Mouse (Mus musculus): ENCODE data around the gene Epb41l3.

Epb41l3 gene

DNA sequence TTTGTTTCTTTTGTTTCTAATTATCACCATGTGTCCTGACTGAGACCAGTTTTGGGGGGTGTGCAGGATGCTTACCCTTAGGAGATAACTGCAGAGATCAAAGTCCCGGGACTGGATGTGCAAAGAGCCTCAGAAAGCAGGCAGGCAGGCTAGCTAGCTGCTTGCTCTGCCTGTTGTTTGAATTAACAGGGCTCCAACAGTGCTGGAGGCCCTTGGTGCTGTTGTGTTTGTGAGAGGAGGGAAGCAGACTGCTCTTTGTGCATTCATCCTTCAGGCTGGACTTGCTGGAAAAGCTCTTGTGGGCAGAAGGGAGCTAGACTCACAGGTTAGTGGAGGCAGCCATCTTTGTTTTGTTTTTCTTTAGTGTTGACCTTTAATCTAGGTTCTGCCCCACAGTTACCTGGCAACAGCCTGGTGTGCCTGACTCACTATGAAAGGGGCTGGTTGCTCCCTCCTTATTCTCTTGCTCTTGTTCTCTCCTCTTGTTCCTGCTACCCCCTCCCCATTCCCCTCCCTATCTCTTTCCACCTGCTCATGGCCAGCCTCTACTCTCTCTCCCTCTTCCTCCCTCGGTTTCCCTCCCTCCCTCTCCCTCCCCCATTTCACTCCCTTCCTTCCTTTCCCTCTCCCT is 117.5 kb downstream of the Epb41l3 start:
- DNase-seq, result no peak

DNA sequence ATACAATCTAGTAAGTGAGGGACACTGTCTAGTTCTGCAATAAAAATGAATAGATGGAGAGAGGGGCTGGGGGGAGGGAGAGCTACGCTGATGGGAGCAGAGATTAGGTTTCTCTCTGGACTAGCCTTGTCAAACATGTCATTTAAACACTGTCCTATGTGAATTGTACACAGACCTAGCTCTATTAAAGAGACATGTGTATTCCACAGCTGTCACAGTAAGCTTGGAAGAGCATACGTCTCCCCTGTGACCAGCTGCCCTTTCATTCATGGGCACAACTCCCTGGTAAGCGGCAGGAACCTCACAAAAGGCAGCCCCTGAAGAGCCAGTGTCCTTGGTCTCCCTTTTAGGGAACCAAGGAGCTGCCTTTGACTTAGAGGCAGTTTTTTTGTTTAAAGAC is 119.1 kb downstream of the Epb41l3 start:
- no peak for DNase-seq

DNA sequence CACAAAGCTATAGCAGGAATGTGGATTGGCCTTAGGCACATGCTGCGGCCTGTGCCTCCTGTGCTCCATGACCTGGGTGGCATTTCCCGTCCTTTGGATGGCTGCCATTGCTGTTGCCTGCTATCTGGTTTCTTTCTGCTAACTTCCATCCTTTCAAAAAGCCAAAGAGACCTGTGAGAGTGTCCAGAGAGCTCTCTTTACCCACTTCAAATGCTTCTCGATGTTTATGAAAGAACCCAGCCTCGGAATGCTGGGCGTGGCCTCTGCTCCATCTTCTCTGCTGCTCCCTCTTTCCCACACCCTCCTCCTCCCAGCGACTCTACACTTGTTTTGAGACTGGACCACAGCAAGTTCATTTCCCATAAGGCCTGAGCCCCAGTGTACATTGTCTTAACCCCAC is 120.3 kb downstream of the Epb41l3 start:
- DNase-seq, result no peak

DNA sequence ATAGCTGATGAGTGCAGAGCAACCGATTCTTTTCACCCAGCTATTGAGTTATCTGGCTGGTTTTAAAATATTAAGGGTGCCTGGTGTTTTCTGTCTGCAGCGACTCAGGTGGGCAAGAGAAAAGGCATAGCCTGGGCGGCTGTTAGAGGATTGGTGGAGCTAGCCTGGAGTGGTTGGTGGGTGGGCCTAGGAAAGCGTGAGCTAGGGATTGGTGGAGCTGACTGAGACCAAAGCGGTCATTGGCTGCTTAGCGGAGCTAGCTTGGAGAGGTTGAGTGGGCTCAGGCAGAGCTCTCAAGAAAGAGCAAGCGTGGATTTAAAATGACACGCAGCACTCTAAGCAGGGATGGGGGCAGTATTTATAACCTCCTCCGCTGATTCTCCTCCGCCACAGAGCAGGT is 121.2 kb downstream of the Epb41l3 start:
- no peak for DNase-seq

DNA sequence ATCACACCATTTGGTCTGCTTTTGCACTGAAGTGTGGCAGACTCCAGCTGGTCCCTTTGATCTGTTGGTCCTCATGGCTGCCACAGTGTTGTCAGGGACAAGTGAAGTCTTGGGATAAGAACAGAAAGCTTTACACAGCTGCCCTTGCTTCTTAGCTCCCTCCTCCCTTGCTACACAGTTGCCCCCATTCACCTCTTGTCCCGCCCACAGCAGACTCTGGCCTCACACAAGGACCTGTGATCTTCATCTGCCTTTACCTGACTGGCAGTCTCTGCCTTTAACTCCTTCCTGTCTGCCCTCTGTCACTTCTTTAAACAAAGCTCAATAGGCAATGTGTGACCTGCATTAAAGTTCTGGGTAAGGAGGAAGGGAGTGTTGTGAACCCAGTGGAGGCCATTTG is 123.3 kb downstream of the Epb41l3 start:
- no peak for DNase-seq

DNA sequence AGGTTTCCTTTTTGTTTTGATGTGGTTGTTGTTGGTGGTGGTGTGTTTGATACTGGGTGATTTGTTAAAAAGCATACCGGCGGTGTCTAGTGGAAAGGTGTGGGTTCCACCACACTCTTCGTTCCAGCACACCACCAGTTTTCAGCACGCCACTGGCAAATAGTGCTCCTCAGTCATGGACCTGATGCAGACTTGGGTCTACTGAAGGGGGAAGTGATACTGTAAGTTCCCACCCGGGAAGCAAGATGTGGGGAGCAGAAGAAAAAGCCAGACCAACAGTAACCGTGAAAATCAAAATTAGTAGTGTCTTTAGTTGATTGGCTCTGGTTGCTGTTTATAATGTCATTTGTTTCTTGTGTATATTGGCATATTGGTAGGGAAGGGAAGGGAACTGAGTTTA is 124.3 kb downstream of the Epb41l3 start:
- no peak for DNase-seq

DNA sequence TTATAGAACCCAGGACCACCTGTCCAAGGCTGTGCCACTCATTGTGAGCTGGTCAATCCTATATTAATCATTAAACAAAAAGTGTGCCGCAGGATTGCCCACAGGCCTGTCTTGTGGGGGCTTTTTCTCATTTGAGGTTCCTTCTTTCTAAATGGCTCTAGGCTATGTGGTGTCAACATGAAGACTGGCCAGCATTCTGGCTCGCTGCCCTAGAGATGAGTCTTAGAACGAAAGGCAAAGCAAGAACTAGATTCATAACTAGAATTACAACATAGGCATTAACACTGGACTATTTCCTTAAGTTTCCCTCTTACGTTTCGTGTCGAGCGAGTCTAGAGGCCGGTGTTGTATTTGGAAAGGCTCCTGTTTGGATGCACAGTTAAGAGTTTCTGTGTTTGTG is 125.5 kb downstream of the Epb41l3 start:
- DNase-seq, result no peak

DNA sequence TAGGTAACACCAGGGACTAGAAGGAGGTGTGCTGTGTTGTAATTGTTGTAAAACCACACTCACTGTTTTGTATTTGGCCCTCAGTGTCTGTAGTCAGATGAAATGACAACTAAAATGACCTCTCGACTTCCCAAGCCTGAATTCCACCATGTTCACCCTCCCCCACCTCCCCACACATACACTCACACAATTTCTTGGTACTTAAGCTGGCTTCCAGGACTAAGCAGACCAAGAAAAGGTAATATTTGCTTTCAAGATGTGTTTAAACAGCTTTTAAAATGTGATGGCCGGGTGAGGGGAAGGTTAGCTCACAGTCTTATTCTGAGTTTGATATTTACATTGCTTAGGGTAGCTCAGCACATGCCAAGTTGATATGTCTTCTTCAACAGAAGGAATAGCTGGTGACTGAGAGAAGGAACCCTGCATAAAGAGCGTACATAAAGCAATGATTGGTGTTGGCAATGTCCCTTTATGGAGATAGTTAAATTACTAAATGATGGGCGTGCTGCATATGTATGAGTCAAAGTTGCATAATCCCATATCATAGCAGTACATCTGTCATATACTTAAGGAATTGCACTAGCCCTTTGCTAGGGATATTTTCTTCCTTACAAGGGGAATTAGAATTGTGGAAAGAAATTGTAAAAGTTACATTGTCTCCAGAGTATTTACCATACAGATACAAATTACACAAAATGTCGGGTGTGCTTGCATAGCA is 130.0 kb downstream of the Epb41l3 start:
- DNase-seq, result no peak

DNA sequence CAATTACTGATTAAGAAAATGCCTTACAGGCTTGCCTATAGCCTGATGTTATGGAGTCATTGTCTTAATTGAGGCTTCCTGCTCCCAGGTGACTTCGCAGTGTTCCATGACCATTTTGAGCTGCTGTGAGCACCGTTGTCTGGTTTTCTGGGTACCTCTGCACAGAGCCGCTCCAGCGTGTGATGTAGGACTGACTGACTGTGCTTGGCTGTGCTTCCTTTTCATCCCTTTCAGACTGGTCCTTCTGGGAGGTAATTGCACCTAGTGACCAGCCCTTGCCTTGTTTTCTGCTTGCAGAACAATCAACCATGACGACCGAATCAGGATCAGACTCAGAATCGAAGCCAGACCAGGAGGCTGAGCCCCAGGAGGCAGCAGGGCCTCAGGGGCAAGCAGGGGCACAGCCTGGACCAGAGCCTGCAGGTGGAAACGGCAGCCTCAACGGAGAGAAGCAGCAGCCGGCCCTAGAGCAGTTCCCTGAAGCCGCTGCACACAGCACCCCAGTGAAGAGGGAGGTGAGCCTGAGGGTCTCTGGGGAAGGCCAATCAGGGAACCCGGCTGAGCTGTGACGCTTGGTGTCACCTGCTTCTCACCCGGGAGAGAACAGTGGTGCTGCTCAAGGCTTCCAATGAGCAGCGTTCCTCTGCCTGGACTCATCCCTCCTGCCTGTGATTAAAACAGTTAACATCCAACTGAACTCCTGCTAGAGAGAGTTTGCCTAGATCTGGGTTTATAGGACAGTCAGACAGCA is 132.3 kb downstream of the Epb41l3 start:
- no peak for DNase-seq

DNA sequence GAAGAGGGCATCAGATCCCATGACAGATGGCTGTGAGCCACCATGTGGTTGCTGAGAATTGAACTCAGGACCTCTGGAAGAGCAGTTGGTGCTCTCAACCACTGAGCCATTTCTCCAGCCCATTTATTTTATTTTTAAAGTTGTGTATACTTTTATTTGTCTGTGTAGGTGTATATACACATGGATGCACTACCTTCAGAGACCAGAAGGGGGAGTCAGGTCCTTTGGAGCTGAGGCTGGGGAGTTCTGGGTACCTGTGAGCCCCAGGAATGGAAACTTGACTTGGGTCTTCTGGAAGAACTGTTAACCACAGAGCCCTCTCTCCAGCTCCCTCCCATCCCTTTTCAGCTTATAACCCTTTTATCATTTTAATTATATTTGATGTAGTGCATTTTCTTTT is 135.6 kb downstream of the Epb41l3 start:
- DNase-seq, result no peak

DNA sequence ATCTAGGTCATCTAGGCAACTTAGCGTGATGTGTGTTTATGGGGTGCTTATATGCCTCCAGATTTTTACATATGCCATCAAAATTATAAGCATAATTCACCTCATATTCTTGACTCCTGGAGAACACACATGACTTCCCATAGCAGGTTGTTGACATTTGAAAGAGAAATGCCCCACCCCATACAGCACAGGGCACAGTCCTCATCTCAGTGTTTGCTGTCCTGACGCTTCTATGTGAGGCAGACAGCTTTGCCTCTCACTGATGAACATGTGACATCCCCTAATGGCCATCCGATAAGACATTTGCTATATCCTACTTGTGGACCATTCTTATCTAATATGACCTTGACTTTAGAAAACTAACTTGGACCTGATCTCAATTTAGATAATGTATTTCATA is 140.6 kb downstream of the Epb41l3 start:
- DNase-seq, result no peak

DNA sequence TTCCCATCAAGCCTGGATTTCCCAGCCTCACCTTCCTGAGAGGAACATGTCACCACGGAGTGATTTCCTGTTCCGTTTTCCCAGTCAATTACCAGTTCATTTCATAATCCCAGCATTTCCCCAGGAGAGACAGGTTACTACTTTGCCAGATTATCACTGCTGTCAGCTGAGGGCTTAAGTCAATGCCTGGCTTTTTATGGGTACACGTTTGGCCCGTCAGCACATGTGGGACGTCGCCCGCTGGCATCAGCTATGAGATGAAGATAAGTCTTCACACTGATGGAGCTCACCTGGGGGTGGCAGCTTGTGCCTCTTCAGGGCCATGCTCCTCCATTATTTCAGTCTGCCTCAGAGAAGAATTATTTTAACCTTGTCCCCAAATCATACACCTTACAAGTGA is 145.4 kb downstream of the Epb41l3 start:
- DNase-seq, result no peak

DNA sequence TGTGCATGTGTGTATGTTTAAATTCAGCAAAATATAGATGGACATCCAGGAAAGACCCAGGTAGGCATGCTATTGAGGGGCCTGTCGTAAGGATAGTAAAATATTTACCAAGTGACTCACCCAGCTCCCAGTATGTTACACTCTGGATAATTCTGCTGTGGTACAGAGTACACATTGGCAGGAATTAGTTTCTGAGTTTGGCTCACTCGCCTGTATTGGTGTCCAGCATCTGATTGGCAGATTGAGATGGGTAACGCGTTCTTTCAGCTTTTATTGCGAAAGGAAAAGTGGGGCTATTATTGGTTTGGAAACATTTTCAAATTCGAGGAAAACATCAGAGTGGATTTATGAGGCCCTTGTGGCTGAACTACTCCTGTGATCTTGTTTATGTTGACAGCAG is 145.9 kb downstream of the Epb41l3 start:
- DNase-seq, result no peak

DNA sequence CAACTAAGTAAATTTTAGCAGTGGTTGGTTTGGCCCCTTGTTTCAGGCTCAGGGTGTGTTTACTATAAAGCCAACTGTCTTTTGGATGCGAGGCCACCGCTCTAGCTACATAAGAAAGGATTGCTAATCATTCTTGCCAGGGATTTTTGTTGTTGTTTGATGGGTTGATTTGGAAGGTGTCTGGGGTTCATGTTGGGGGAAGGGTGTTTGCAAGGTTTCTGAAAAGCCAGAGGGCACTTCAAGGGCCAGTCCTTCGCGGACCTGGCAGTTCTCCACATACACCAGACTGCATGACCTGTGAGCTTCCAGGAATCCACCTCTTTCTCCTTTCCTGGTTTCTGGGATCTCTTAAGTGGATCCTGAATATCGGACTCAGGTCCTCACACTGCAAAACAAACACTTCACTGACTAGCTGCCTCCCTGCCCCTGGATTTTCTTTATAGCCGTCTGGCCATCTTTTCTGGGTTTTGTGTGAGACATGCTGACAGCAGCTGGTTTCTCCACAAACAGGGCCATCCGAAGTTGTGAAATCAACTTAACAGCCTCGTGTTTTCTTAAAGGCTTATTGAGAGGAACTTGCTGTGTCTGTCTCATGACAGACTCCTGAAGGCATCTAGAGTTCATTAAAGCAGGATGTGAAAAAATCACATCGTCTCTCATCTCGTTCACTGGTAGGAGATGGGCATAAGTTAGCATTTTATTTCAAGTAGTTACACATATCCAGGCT is 146.6 kb downstream of the Epb41l3 start:
- DNase-seq, result no peak

DNA sequence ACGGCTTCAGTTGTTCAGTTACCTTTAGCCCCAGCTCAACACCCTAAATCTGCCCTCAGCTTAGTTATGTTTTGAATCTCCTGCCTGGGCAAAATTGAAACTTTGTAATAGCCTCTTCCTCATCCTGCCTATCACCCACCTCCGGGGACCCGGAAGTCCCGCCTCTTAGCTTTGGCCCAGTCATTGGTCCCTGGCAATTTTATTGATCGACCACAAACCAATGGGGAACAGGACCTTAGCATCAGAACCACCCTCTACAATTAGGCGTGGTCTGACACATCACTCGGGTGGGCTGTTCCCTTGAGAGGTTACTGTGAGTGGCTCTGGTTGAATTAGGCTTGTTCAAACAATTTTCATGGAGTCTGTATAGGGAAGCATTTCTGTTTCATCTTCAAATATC is 150.5 kb downstream of the Epb41l3 start:
- no peak for DNase-seq

DNA sequence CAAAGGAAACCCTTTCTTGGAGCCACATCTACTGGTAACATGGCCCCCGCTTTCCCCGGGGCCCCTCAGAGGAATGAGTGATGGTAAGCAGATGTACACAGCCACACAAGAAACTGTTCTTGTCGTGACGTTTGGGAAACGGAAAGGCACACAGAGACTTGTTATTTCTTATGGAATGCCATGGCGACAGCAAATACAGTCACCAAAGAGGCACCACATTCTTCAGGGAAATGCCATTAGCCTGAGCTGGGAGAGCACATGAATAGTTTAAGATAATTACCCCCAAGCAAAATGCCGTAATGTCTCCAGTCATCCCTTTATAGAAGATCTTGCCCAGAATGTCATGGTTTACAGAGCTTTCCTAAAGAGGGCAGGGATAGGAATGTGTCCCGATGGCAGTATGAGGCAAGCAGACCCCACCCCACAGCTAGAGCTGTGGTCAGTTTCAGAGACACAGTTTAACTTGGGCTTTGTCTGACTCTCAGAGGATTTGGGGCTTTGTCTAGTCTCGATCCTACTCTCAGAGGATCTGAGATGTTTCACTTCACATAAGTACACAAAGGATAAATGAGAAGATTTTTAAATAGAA is 152.0 kb downstream of the Epb41l3 start:
- no peak for DNase-seq

DNA sequence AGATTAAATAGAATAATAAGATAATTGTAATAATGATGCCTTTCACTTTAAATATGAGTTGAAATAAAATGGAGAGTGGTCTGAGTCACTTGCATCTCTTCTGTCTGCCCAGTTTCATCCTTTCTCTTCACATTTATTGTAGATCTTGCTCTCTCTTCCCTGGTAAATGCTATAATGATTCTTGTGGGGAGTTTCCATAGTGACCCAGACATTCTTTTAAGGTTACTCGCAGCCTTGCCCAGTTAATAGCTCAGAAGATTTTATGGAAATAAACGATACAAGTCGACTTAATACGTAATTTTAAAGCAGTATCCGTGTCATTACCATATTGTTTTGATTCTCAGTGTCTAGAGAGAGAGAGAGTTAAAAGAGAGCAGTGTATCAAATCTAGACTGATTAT is 154.0 kb downstream of the Epb41l3 start:
- DNase-seq, result no peak

DNA sequence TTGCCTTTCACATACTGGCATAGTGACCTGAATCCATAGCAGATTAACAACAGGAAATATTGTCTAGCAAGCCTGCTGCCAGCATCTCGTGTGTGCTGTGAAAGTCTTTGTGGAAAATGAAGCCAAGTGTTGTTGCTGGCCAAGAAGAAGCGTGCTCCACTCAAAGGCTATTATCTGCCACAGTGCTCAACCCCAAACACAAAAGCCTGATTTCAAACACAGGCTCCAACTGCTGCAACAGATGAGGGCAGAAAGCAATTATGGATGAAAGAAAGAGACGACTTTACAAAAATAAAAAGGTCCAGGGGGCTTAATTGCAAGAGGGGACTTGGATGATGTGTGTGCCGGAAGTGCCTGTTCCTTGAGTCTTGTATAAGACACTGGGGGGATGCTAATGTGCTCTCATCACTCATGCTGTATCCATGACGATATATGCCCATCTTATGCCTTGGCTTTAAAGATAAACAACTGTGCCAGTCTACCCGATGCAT is 154.7 kb downstream of the Epb41l3 start:
- DNase-seq, result no peak

DNA sequence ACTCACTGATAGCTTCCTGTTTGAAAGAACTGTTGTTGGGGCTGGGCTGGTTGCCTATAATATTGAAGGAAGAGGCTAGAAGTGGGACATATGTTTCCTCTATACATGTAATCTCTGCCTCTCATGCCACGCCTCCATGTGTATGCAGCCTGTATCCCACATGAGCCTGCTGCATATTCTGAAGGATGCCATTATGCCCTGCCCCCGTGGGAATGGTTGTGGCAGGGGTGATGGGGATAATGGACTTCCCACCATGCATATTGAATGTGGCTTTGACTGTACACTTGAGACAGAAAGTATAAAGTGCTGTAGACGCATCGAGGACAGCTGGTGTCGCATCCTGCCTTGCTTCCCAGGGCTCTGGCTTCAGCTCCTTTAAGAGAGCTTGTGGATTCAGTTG is 155.9 kb downstream of the Epb41l3 start:
- no peak for DNase-seq

DNA sequence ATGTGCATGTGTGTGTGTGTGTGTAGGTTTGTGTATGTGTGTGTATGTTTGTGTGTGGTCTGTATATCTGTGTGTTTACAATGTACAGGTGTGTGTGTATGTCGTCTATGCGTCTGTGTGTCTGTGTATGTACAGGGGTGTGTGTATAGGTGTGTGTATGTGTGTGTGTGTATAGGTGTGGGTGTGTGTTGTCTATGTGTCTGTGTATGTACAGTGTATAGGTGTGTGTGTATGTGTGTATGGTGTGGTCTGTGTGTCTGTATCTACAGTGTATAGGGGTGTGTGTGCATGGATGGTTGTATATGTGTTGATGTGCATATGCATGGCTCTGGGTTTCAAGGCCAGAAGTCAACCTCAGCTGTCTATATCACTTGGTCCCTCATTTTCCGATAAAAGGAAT is 161.7 kb downstream of the Epb41l3 start:
- DNase-seq, result no peak

DNA sequence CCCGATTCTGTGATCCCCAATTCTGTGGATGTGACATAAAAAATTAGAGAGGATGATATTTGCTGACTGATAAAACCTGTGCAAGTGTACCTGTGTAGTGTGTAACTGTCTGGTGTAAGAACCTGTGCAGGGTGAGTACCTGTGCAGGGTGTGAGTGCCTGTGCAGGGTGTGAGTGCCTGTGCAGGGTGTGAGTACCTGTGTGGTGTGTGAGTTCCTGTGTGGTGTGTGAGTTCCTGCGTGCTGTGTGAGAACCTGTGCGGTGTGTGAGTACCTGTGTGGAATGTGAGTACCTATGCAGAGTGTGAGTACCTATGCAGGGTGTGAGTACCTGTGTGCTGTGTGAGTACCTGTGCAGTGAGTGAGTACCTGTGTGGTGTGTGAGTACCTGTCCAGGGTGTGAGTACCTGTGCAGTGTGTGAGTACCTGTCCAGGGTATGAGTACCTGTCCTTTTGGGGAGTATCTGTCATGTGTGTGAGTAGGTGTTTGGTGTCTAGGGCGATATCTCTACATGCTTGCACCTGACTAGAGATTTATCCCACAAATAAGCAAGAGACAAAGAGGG is 163.4 kb downstream of the Epb41l3 start:
- no peak for DNase-seq

DNA sequence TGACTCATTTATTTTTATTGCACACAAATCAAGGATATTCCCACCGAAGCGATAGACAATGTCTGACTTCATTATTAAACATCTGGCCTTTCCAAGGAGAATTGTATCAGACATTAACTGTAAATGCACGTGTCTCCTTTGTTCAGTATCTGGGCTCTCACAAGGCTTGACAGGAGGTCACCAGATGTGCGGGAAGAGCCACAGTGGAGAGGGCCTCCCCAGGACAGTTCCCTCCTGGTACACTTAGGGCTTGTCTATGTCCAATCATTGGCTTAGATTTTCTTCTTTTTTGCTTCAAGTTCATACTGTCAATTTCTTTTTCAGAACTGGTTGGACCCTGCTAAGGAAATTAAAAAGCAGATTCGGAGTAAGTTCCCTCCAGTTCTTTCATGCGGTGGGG is 163.9 kb downstream of the Epb41l3 start:
- DNase-seq, result no peak

DNA sequence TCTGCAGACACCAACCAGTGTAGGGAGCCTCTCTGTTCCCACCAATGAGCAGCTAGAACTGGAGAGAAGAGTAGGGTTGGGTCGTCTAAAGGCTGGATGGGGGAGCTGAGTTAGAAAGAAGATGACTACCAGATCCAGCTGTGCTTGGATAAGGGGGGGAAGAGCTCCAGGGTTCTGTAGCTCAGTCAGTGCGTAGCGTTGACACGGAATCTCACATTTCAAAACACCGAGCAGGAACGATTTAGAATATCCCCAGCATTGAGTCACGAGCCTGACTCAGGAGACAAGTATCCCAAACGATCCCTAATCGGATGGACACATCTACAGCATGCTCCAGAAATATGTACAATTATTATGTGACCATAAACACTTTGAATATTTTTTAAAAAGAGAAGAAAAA is 180.4 kb downstream of the Epb41l3 start:
- DNase-seq, result no peak

Measured in right cerebral cortex, postnatal 14 days (tissue).